ENCODE assay signal across 8 mouse cellular contexts in genomic region chr17:34121172-34121878, GRCm38 (mm10). TPM values are rescaled to one million over a fixed set of nuclear protein-coding genes. Genes with fewer than 3 reads are reported as not detected.
DNase-seq lines count a peak whose midpoint lies in the region; ATAC-seq and TF ChIP-seq lines count a peak whose summit lies in the region.

No protein-coding gene starts in this region.

- peak overlapping the region; percentile 100 for H3K27ac ChIP-seq in forebrain, embryonic 15.5 days (replicated peaks)
- H3K27ac ChIP-seq in lung, embryonic 15.5 days, result peak overlapping the region; percentile 100

- H3K9ac ChIP-seq in forebrain, embryonic 15.5 days (replicated peaks), result peak overlapping the region; percentile 98
- peak overlapping the region; percentile 94 for H3K9ac ChIP-seq in lung, embryonic 15.5 days

- H3K4me2 ChIP-seq in forebrain, embryonic 15.5 days (replicated peaks), result peak overlapping the region; percentile 80
- H3K4me2 ChIP-seq in lung, embryonic 15.5 days, result peak overlapping the region; percentile 82

- under 1% methylated on average over 34 of the region's 35 CpGs for WGBS in forebrain, embryonic 15.5 days
- under 1% methylated on average over 33 of the region's 35 CpGs for WGBS in lung, embryonic 15.5 days

- H3K4me3 ChIP-seq in E14TG2a.4 (replicated peaks; ENCODE audit: low read length), result peak overlapping the region; percentile 99
- H3K4me3 ChIP-seq in forebrain, embryonic 15.5 days, result peak overlapping the region; percentile 90
- H3K4me3 ChIP-seq in lung, embryonic 15.5 days, result peak overlapping the region; percentile 75

- H3K27me3 ChIP-seq in E14TG2a.4 (ENCODE audit: insufficient read depth, low read length), result no peaks in the 10 kb centered on the region
- no peaks in the 10 kb centered on the region for H3K27me3 ChIP-seq in forebrain, embryonic 15.5 days
- no peaks in the 10 kb centered on the region for H3K27me3 ChIP-seq in lung, embryonic 15.5 days

- no peaks in the 10 kb centered on the region for H3K9me3 ChIP-seq in E14TG2a.4 (ENCODE audit: low read length)
- H3K9me3 ChIP-seq in forebrain, embryonic 15.5 days, result no peaks in the 10 kb centered on the region
- H3K9me3 ChIP-seq in lung, embryonic 15.5 days, result no peaks in the 10 kb centered on the region

- TF ChIP-seq CTCF in E14TG2a.4 (conservative IDR thresholded peaks at IDR 0.05; ENCODE audit: low read length), result no peak

- peaks cover 37% of the 10 kb centered on the region for H3K4me1 ChIP-seq in E14TG2a.4 (replicated peaks; ENCODE audit: low read depth, low read length)
- H3K4me1 ChIP-seq in forebrain, embryonic 15.5 days, result peaks cover 36% of the 10 kb centered on the region
- H3K4me1 ChIP-seq in lung, embryonic 15.5 days, result peaks cover 28% of the 10 kb centered on the region

- ATAC-seq in forebrain, embryonic 15.5 days (replicated peaks), result peak; percentile 18
- ATAC-seq in lung, embryonic 15.5 days (ENCODE audit: borderline replicate concordance, extremely low read depth, low FRiP score, low TSS enrichment), result peak; percentile 32

- peaks cover 31% of the 10 kb centered on the region for H3K36me3 ChIP-seq in E14TG2a.4 (ENCODE audit: insufficient read depth, low read length)
- 0 out of 2 replicates have a peak, but pooled peaks cover 4% of the 10 kb centered on the region for H3K36me3 ChIP-seq in forebrain, embryonic 15.5 days
- peaks cover 20% of the 10 kb centered on the region for H3K36me3 ChIP-seq in lung, embryonic 15.5 days

- DNase-seq in c-Kit-positive CD71-positive TER-119-positive erythroid progenitor cells, embryonic 14.5 days (ENCODE audit: low spot score), result peak; percentile 48
- peak; percentile 86 for DNase-seq in heart, postnatal 25 days (ENCODE audit: low spot score)
- DNase-seq in layer of hippocampus, adult 8-10 months (ENCODE audit: low spot score in 2 of 2), result peak; percentile 87 to 93
- DNase-seq in retina, adult 2 months (ENCODE audit: low read depth, low spot score), result peak; percentile 34
- peak; percentile 66 for DNase-seq in thymus, postnatal 14 days

- intact Hi-C loops in heart, postnatal 25 days (cut with DNase I), result loop anchor here (10.0 kb wide), 1 partner anchor 463 kb away; the partner anchor contains the start of gene Gpsm3

RNA-seq across cellular contexts. Expression of gene Brd2, which starts 1.1 kb away (rescaled TPM):
- 132 and 133 TPM in 2 replicates for polyA plus RNA-seq in forebrain, embryonic 15.5 days (2015; fragmentation: Nextera tagmentation; extraction: Ambion mirVana)
- 10 to 100 TPM; 72.9 to 75.8 TPM for total RNA-seq in heart, postnatal 25 days (2021)
- total RNA-seq in layer of hippocampus, adult 8-10 months (2022), result 100 to 1,000 TPM; 190 to 204 (median 197) TPM
- 102 and 106 TPM in 2 replicates for polyA plus RNA-seq in lung, embryonic 15.5 days (2015; fragmentation: Nextera tagmentation; extraction: Ambion mirVana)

RNA-seq across cellular contexts. Expression of gene H2-DMa, which starts 2.0 kb away (rescaled TPM):
- 12.9 and 13.0 TPM in 2 replicates for polyA plus RNA-seq in forebrain, embryonic 15.5 days (2015; fragmentation: Nextera tagmentation; extraction: Ambion mirVana)
- total RNA-seq in heart, postnatal 25 days (2021), result 1 to 10 TPM; 3.7 to 4.5 TPM
- 10 to 100 TPM; 31.5 to 37.7 (median 34.2) TPM for total RNA-seq in layer of hippocampus, adult 8-10 months (2022)
- 12.1 and 13.8 TPM in 2 replicates for polyA plus RNA-seq in lung, embryonic 15.5 days (2015; fragmentation: Nextera tagmentation; extraction: Ambion mirVana)

RNA-seq across cellular contexts. Expression of gene H2-DMb2, which starts 21.8 kb away (rescaled TPM):
- polyA plus RNA-seq in forebrain, embryonic 15.5 days (2015; fragmentation: Nextera tagmentation; extraction: Ambion mirVana), result 1.0 and 1.4 TPM in 2 replicates
- total RNA-seq in heart, postnatal 25 days (2021), result 1 to 10 TPM in 1 of 2 experiments, under 1 TPM in 1; 0.91 to 1.6 TPM
- total RNA-seq in layer of hippocampus, adult 8-10 months (2022), result 1 to 10 TPM in 2 of 4 experiments, under 1 TPM in 2; 0.51 to 3.5 (median 2.1) TPM
- 1.8 and 1.9 TPM in 2 replicates for polyA plus RNA-seq in lung, embryonic 15.5 days (2015; fragmentation: Nextera tagmentation; extraction: Ambion mirVana)

RNA-seq across cellular contexts. Expression of gene H2-Oa, which starts 29.2 kb away (rescaled TPM):
- polyA plus RNA-seq in forebrain, embryonic 15.5 days (2015; fragmentation: Nextera tagmentation; extraction: Ambion mirVana), result 0.15 TPM in 1 of 2 replicates, not detected in the other
- not detected for total RNA-seq in heart, postnatal 25 days (2021)
- 1 to 10 TPM in 2 of 4 experiments, not detected in 2; 2.6 to 3.6 TPM for total RNA-seq in layer of hippocampus, adult 8-10 months (2022)
- polyA plus RNA-seq in lung, embryonic 15.5 days (2015; fragmentation: Nextera tagmentation; extraction: Ambion mirVana), result 0.44 and 1.0 TPM in 2 replicates

RNA-seq across cellular contexts. Expression of gene H2-DMb1, which starts 31.5 kb away (rescaled TPM):
- polyA plus RNA-seq in forebrain, embryonic 15.5 days (2015; fragmentation: Nextera tagmentation; extraction: Ambion mirVana), result 0.88 and 0.91 TPM in 2 replicates
- total RNA-seq in heart, postnatal 25 days (2021), result 1 to 10 TPM; 1.1 to 1.3 TPM
- total RNA-seq in layer of hippocampus, adult 8-10 months (2022), result 1 to 10 TPM; 3.4 to 9.7 (median 6.0) TPM
- polyA plus RNA-seq in lung, embryonic 15.5 days (2015; fragmentation: Nextera tagmentation; extraction: Ambion mirVana), result 2.0 and 3.2 TPM in 2 replicates

Comparison
In these comparisons a context has a peak if more than half of its experiments do, and no peak if none do; other contexts are left out.
1. Peak in every context shown above with its lines: DNase-seq, ATAC-seq, H3K4me3 ChIP-seq and H3K27ac ChIP-seq.
2. DNase-seq: peak in every context shown above with its lines; median percentile 90 in layer of hippocampus, adult 8-10 months; 86 in heart, postnatal 25 days; 66 in thymus, postnatal 14 days; 48 in c-Kit-positive CD71-positive TER-119-positive erythroid progenitor cells, embryonic 14.5 days; 34 in retina, adult 2 months.
3. RNA of gene H2-DMa, which starts 2.0 kb away (total RNA-seq): 31.5 to 37.7 TPM in layer of hippocampus, adult 8-10 months; 3.7 to 4.5 TPM in heart, postnatal 25 days; every median in the first group is over 4 times any median in the second.